Mouse (Mus musculus): Measurements from ENCODE around the gene Pla2g3. TPM values are rescaled to one million over a fixed set of nuclear protein-coding genes. Genes with fewer than 3 reads are reported as not detected.

The Pla2g3 gene
- polyA plus RNA-seq, 1 experiment, result 0.28 TPM

DNA sequence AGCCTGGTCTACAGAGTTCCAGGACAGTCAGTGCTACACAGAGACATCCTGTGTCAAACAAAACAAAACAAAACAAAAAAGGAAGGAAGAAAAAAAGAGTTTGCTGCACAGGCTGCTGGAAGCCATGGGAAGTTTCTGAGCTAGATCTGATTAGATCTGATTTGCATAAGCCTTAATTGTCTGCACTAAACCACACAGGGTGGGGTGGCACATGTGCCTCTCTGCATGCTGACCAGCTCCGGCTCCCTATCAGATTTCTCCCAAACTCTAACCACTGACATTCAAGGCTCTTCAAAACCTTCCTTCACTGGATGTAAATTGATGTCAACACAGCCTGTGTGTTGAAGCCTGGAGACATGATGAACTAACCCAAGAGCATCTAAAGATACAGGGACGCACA, 59.0 kb downstream of the Pla2g3 start:
- Histone ChIP-seq H3K4me3 (ENCODE audit: low read depth, low read length) (no peak overlapping the region), H3K9me3 (replicated peaks; ENCODE audit: control insufficient read depth, insufficient read depth, low read length, poor library complexity, severe bottlenecking) (peaks cover 3% of the 10 kb centered on the region; the same call in 1 of the 2 replicates), H3K9ac (ENCODE audit: low read depth, poor library complexity, severe bottlenecking) (no peak overlapping the region), H3K27me3 (ENCODE audit: control insufficient read depth, insufficient read depth, low read length, poor library complexity, severe bottlenecking) (no peaks in the 10 kb centered on the region), H3K36me3 (ENCODE audit: control insufficient read depth, insufficient read depth, low read length, poor library complexity, severe bottlenecking) (no peaks in the 10 kb centered on the region), H3K4me1 (ENCODE audit: control insufficient read depth, insufficient read depth, low read length) (peaks cover 8% of the 10 kb centered on the region), H3K27ac (ENCODE audit: insufficient read depth, low read length) (no peak overlapping the region)
- TF ChIP-seq CTCF (IDR thresholded peaks at IDR 0.05; ENCODE audit: low read depth, low read length) (no peak), POLR2A (IDR thresholded peaks at IDR 0.05; ENCODE audit: insufficient read depth, low read length) (no peak), EP300 (IDR thresholded peaks at IDR 0.05; ENCODE audit: insufficient read depth, low read depth, low read length) (no peak)

DNA sequence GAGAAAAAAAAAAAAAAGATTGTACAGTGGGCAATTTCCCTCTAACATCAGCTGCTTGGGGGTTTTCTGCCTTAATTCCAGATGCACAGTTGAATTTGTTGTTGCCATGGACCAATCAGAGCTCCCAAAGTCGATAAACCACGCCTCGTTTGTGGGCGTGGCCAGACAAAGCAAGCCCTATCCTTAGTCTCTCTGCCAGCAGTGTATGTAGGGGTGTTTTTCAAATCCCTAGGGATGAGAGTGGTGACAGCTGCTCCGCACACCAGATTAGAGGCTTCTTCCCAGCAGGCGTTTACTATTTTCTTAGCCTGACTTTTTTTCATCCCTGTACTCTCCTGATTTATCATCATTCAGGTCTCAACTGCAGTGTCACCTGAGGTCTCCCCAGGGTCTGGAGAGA, 59.9 kb downstream of the Pla2g3 start:
- TF ChIP-seq EP300 (IDR thresholded peaks at IDR 0.05; ENCODE audit: insufficient read depth, low read depth, low read length) (no peak), CTCF (IDR thresholded peaks at IDR 0.05; ENCODE audit: low read depth, low read length) (no peak), POLR2A (IDR thresholded peaks at IDR 0.05; ENCODE audit: insufficient read depth, low read length) (no peak)
- no peak overlapping the region for H3K4me3 ChIP-seq (ENCODE audit: low read depth, low read length)

DNA sequence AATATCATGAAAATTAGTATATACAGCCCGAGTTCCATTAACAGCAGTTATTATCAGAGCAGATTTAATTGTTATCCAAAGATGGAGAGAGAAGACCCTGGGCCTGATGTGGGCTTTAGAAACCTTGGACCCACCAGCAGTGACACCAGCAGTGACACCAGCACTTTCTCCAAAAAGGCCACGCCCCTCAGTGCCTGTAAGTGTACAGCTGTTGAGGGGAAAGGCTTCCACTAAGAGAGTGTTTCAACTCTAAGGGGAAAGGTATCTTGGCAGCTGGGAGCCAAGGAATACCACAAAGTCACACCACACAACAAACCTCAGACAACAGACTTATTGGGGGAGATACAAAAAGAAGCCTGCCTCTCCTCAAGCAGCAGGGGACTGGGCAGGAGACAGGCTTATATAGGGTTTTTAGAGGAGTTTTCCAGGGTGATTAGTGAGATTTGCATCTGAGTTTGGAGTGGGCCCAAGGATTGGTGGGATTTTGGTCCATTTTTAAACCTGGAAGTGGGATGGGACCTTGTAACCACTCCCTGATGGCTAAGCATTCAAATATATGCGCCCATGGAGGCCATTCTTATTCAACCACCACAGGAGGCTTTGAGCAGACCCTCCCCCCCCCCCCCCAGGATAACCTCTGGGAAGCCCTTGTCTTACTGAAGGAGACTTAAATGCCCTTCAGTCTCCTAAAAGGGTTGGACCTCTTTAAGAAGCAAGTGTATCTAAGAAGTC, 60.6 kb downstream of the Pla2g3 start:
- H3K27me3 ChIP-seq (ENCODE audit: control insufficient read depth, insufficient read depth, low read length, poor library complexity, severe bottlenecking), result no peaks in the 10 kb centered on the region
- no peaks in the 10 kb centered on the region for H3K36me3 ChIP-seq (ENCODE audit: control insufficient read depth, insufficient read depth, low read length, poor library complexity, severe bottlenecking)
- no peak overlapping the region for H3K9ac ChIP-seq (ENCODE audit: low read depth, poor library complexity, severe bottlenecking)
- H3K4me3 ChIP-seq (ENCODE audit: low read depth, low read length), result no peak overlapping the region
- H3K4me1 ChIP-seq (ENCODE audit: control insufficient read depth, insufficient read depth, low read length), result peaks cover 8% of the 10 kb centered on the region
- TF ChIP-seq CTCF (IDR thresholded peaks at IDR 0.05; ENCODE audit: low read depth, low read length), result no peak
- no peak for TF ChIP-seq EP300 (IDR thresholded peaks at IDR 0.05; ENCODE audit: insufficient read depth, low read depth, low read length)
- TF ChIP-seq POLR2A (IDR thresholded peaks at IDR 0.05; ENCODE audit: insufficient read depth, low read length), result no peak
- H3K27ac ChIP-seq (ENCODE audit: insufficient read depth, low read length), result peak overlapping the region; percentile 96
- H3K9me3 ChIP-seq (replicated peaks; ENCODE audit: control insufficient read depth, insufficient read depth, low read length, poor library complexity, severe bottlenecking), result peaks cover 3% of the 10 kb centered on the region; the same call in 1 of the 2 replicates

More for the DNA sequence above, 59.9 kb downstream of the Pla2g3 start:
- Histone ChIP-seq H3K27me3 (ENCODE audit: control insufficient read depth, insufficient read depth, low read length, poor library complexity, severe bottlenecking) (no peaks in the 10 kb centered on the region), H3K4me1 (ENCODE audit: control insufficient read depth, insufficient read depth, low read length) (peaks cover 8% of the 10 kb centered on the region), H3K9me3 (replicated peaks; ENCODE audit: control insufficient read depth, insufficient read depth, low read length, poor library complexity, severe bottlenecking) (peaks cover 3% of the 10 kb centered on the region; the same call in 1 of the 2 replicates), H3K36me3 (ENCODE audit: control insufficient read depth, insufficient read depth, low read length, poor library complexity, severe bottlenecking) (no peaks in the 10 kb centered on the region), H3K9ac (ENCODE audit: low read depth, poor library complexity, severe bottlenecking) (no peak overlapping the region), H3K27ac (ENCODE audit: insufficient read depth, low read length) (peak overlapping the region; percentile 96)

Other genes with a start within 250 kb of the Pla2g3 start
- 148 and 170 TPM in 2 replicates for gene Drg1, start 221.9 kb upstream of the Pla2g3 start, polyA plus RNA-seq (2011; ENCODE audit: insufficient read depth, insufficient read length, low read depth, missing spikeins)
- 55.6 and 62.5 TPM in 2 replicates for gene Patz1, start 199.4 kb upstream of the Pla2g3 start, polyA plus RNA-seq (2011; ENCODE audit: insufficient read depth, insufficient read length, low read depth, missing spikeins)
- 17.0 TPM in 2 replicates for gene Pik3ip1, start 157.9 kb upstream of the Pla2g3 start, polyA plus RNA-seq (2011; ENCODE audit: insufficient read depth, insufficient read length, low read depth, missing spikeins)
- 186 and 190 TPM in 2 replicates for gene Limk2, start 79.1 kb upstream of the Pla2g3 start, polyA plus RNA-seq (2011; ENCODE audit: insufficient read depth, insufficient read length, low read depth, missing spikeins)
- 20.4 and 21.4 TPM in 2 replicates for gene Rnf185, start 35.9 kb upstream of the Pla2g3 start, polyA plus RNA-seq (2011; ENCODE audit: insufficient read depth, insufficient read length, low read depth, missing spikeins)
- gene Inpp5j, start 16.5 kb downstream of the Pla2g3 start, polyA plus RNA-seq (2011; ENCODE audit: insufficient read depth, insufficient read length, low read depth, missing spikeins), result 0.22 TPM in 1 of 2 replicates, not detected in the other
- 19.6 and 25.5 TPM in 2 replicates for gene Selenom, start 26.4 kb downstream of the Pla2g3 start, polyA plus RNA-seq (2011; ENCODE audit: insufficient read depth, insufficient read length, low read depth, missing spikeins)
- gene Smtn, start 52.3 kb downstream of the Pla2g3 start, polyA plus RNA-seq (2011; ENCODE audit: insufficient read depth, insufficient read length, low read depth, missing spikeins), result 79.4 and 80.7 TPM in 2 replicates
- gene Morc2a, start 160.9 kb downstream of the Pla2g3 start, polyA plus RNA-seq (2011; ENCODE audit: insufficient read depth, insufficient read length, low read depth, missing spikeins), result 38.6 and 41.8 TPM in 2 replicates